16 mouse cellular contexts compared by ENCODE assay signal in genomic region chr5:116868115-116868514, GRCm38 (mm10).
DNase-seq lines count a peak whose midpoint lies in the region; TF ChIP-seq lines count a peak whose summit lies in the region.
"Had no signal": no experiment of that assay in that cellular context is flagged by ENCODE, and none has a peak within 500 bp of the region (broad histone marks: within the 10 kb centered on the region; RNA-seq: fewer than 3 reads in every experiment).

No protein-coding gene starts in this region.

- no peak overlapping the region for H3K4me3 ChIP-seq in heart, adult 2 months
- no peak overlapping the region for H3K4me3 ChIP-seq in ES-E14 (ENCODE audit: insufficient read depth in 1 of 2, low read depth in 1 of 2, low read length in 2 of 2, poor library complexity in 1 of 2, severe bottlenecking in 1 of 2)
- H3K4me3 ChIP-seq: heart, embryonic 13.5 days; limb, embryonic 15.5 days; megakaryocyte, embryonic 14.5 days; neural tube, embryonic 12.5 days had no signal

- DNase-seq in heart, adult 2 months = no peak
- DNase-seq in heart, postnatal 25 days (ENCODE audit: low spot score) = no peak
- DNase-seq in left cerebral cortex, postnatal 14 days (ENCODE audit: low spot score in 2 of 2) = peak; percentile 30 to 49
- no peak for DNase-seq in left cerebral cortex, adult 8-10 months (ENCODE audit: low spot score in 2 of 2)
- peak; percentile 29 for DNase-seq in ES-E14 (ENCODE audit: low read depth, low spot score)
- DNase-seq in left cerebral cortex, postnatal 4 days = peak; percentile 20
- no peak for DNase-seq in urinary bladder, postnatal 10 days (ENCODE audit: low spot score)
- DNase-seq: heart, postnatal 4 days; kidney, adult 18-20 months; kidney, postnatal 10 days; lung, postnatal 14 days; thymus, adult 18-20 months had no signal

- H3K27me3 ChIP-seq in heart, adult 2 months (ENCODE audit: control insufficient read depth, insufficient read depth, low read length) = no peaks in the 10 kb centered on the region
- H3K27me3 ChIP-seq: heart, embryonic 13.5 days; limb, embryonic 15.5 days; megakaryocyte, embryonic 14.5 days; neural tube, embryonic 12.5 days had no signal

- H3K9me3 ChIP-seq in ES-E14 (ENCODE audit: control insufficient read depth, insufficient read depth, low read depth, low read length) = no peaks in the 10 kb centered on the region
- H3K9me3 ChIP-seq: limb, embryonic 15.5 days; neural tube, embryonic 12.5 days had no signal

- no peaks in the 10 kb centered on the region for H3K36me3 ChIP-seq in heart, adult 2 months (ENCODE audit: control insufficient read depth, insufficient read depth, low read length)
- no peaks in the 10 kb centered on the region for H3K36me3 ChIP-seq in ES-E14 (ENCODE audit: control insufficient read depth, insufficient read depth, low read length, poor library complexity, severe bottlenecking)
- H3K36me3 ChIP-seq: heart, embryonic 13.5 days; limb, embryonic 15.5 days; neural tube, embryonic 12.5 days had no signal

- H3K4me1 ChIP-seq in heart, adult 2 months (ENCODE audit: control insufficient read depth, insufficient read depth, low read length) = no peaks in the 10 kb centered on the region
- no peaks in the 10 kb centered on the region for H3K4me1 ChIP-seq in ES-E14 (ENCODE audit: control insufficient read depth in 2 of 2, insufficient read depth in 2 of 2, low read length in 2 of 2, poor library complexity in 1 of 2)
- H3K4me1 ChIP-seq: heart, embryonic 13.5 days; limb, embryonic 15.5 days; megakaryocyte, embryonic 14.5 days; neural tube, embryonic 12.5 days had no signal

- no peak for TF ChIP-seq POLR2A in heart, adult 2 months (IDR thresholded peaks at IDR 0.05; ENCODE audit: insufficient read depth, low read depth, low read length)

- intact Hi-C loops in heart, adult 2 months (cut with DNase I) = no loop called here
- intact Hi-C loops in heart, postnatal 25 days (cut with DNase I) = no loop called here
- intact Hi-C loops in left cerebral cortex, postnatal 14 days (cut with DNase I) = no loop called here
- intact Hi-C loops in left cerebral cortex, postnatal 4 days (cut with DNase I) = no loop called here

- in situ Hi-C loops in ES-E14 (cut with MboI; ENCODE audit: low sequenced_read_pairs in 2 of 2, unreplicated experiment in 2 of 2) = no loop called here

- 68% methylated on average over 5 of the region's 5 CpGs for WGBS in heart, adult 2 months

- no peak overlapping the region for H3K9ac ChIP-seq in heart, adult 2 months (ENCODE audit: low read depth, low read length)
- no peak overlapping the region for H3K9ac ChIP-seq in ES-E14 (ENCODE audit: insufficient read depth, low read depth, low read length, poor library complexity, severe bottlenecking)
- H3K9ac ChIP-seq: heart, embryonic 13.5 days; limb, embryonic 15.5 days; neural tube, embryonic 12.5 days had no signal

- H3K27ac ChIP-seq in heart, adult 2 months = no peak overlapping the region
- H3K27ac ChIP-seq in ES-E14 (ENCODE audit: insufficient read depth, low read depth, low read length, poor library complexity, severe bottlenecking) = no peak overlapping the region
- H3K27ac ChIP-seq: heart, embryonic 13.5 days; limb, embryonic 15.5 days; neural tube, embryonic 12.5 days had no signal

- no peak for TF ChIP-seq EP300 in heart, adult 2 months (IDR thresholded peaks at IDR 0.05; ENCODE audit: insufficient read depth, low read depth, low read length)

- peak; percentile 18; the same call in 1 of the 2 replicates for TF ChIP-seq CTCF in heart, adult 2 months (IDR thresholded peaks at IDR 0.05)

- no peaks in the 10 kb centered on the region for H3K79me2 ChIP-seq in heart, adult 2 months (replicated peaks; ENCODE audit: control insufficient read depth, insufficient read depth, low read length)

TF ChIP-seq in ES-E14, 5 proteins besides CTCF, POLR2A, EP300 and RAD21:
- no peak for TF ChIP-seq MAFK (IDR thresholded peaks at IDR 0.05; ENCODE audit: insufficient read depth, low read depth, low read length)
- TF ChIP-seq ZNF384 (IDR thresholded peaks at IDR 0.05; ENCODE audit: low read depth, low read length) = peak; percentile 92

Comparison
In these comparisons a context has a peak if more than half of its experiments do, and no peak if none do; other contexts are left out.
1. DNase-seq: peak in left cerebral cortex, postnatal 14 days (2 of 2), ES-E14 (single experiment) and left cerebral cortex, postnatal 4 days (single experiment); none in heart, adult 2 months (0 of 2), heart, postnatal 25 days (single experiment), left cerebral cortex, adult 8-10 months (0 of 2) and urinary bladder, postnatal 10 days (single experiment).